Mouse (Mus musculus): ENCODE measurements at regions not wholly inside any gene's neighbourhood (a gene's known extent, or its start where the extent isn't known, plus 50 kb on each side); places are given as distances from the start of the nearest gene placed in this dataset.
A peak's percentile ranks its signal among the peaks of the same experiment; 100 is the strongest.
"Not testable (repeated sequence)": the region's sequence is repeated elsewhere in the genome, so short reads cannot be mapped to it uniquely, and the experiment has no call there.

GRCm38 (mm10) chr9:41413091-41413490 is 251.6 kb upstream of the Ubash3b start:
- DNase-seq; intact Hi-C loops (cut with DNase I): not testable (repeated sequence)

GRCm38 (mm10) chr9:41412174-41412757 is 250.8 kb upstream of the Ubash3b start:
- no peak for DNase-seq
- intact Hi-C loops (cut with DNase I): no loop called here

- intact Hi-C loops (cut with DNase I): no loop called here
- DNase-seq: no peak
Measured at GRCm38 (mm10) chr9:41408301-41408700, 246.8 kb upstream of the Ubash3b start.

- intact Hi-C loops (cut with DNase I): no loop called here
- no peak for DNase-seq
Measured at GRCm38 (mm10) chr9:41407078-41407477, 245.6 kb upstream of the Ubash3b start.

GRCm38 (mm10) chr9:41402942-41403341 is 241.4 kb upstream of the Ubash3b start:
- no peak for DNase-seq
- intact Hi-C loops (cut with DNase I): no loop called here

GRCm38 (mm10) chr9:41400950-41401349 is 239.5 kb upstream of the Ubash3b start:
- intact Hi-C loops (cut with DNase I): no loop called here
- no peak for DNase-seq

GRCm38 (mm10) chr9:41395471-41395870 is 234.0 kb upstream of the Ubash3b start:
- no peak for DNase-seq
- intact Hi-C loops (cut with DNase I): no loop called here

- intact Hi-C loops (cut with DNase I): loop anchor here (2.0 kb wide), 1 partner anchor 163 kb away; no protein-coding TSS in a partner anchor
- no peak for DNase-seq
Measured at GRCm38 (mm10) chr9:41391591-41392320, 230.3 kb upstream of the Ubash3b start.

- intact Hi-C loops (cut with DNase I): loop anchor here (5.0 kb wide), 1 partner anchor 83 kb away; no protein-coding TSS in a partner anchor
- no peak for DNase-seq
Measured at GRCm38 (mm10) chr9:41379283-41379682, 217.8 kb upstream of the Ubash3b start.

GRCm38 (mm10) chr9:41378627-41379231 is 217.2 kb upstream of the Ubash3b start:
- DNase-seq: no peak
- intact Hi-C loops (cut with DNase I): loop anchor here (5.0 kb wide), 1 partner anchor 84 kb away; no protein-coding TSS in a partner anchor

- DNase-seq: peak in 1 of 2 experiments; percentile 10
- intact Hi-C loops (cut with DNase I): loop anchor here (5.0 kb wide), 1 partner anchor 84 kb away; no protein-coding TSS in a partner anchor
Measured at GRCm38 (mm10) chr9:41377701-41378626, 216.5 kb upstream of the Ubash3b start.

- intact Hi-C loops (cut with DNase I): loop anchor here (5.0 kb wide), 1 partner anchor 85 kb away; no protein-coding TSS in a partner anchor
- peak in 1 of 2 experiments; percentile 21 for DNase-seq
Measured at GRCm38 (mm10) chr9:41376948-41377700, 215.6 kb upstream of the Ubash3b start.

- intact Hi-C loops (cut with DNase I): loop anchor here (5.0 kb wide), 1 partner anchor 86 kb away; no protein-coding TSS in a partner anchor
- peak; percentile 73 to 76 for DNase-seq
Measured at GRCm38 (mm10) chr9:41375984-41376651, 214.6 kb upstream of the Ubash3b start.

- DNase-seq: no peak
- intact Hi-C loops (cut with DNase I): loop anchor here (5.0 kb wide), 1 partner anchor 87 kb away; no protein-coding TSS in a partner anchor
Measured at GRCm38 (mm10) chr9:41374591-41375481, 213.3 kb upstream of the Ubash3b start.

- DNase-seq: no peak
- intact Hi-C loops (cut with DNase I): no loop called here
Measured at GRCm38 (mm10) chr9:41366405-41366804, 204.9 kb upstream of the Ubash3b start.

- intact Hi-C loops (cut with DNase I): no loop called here
Measured at GRCm38 (mm10) chr9:41365251-41365650, 203.8 kb upstream of the Ubash3b start.

GRCm38 (mm10) chr9:41364442-41365250 is 203.1 kb upstream of the Ubash3b start:
- no peak for DNase-seq
- intact Hi-C loops (cut with DNase I): no loop called here

More at GRCm38 (mm10) chr9:41365251-41365650, 203.8 kb upstream of the Ubash3b start:
- no peak for DNase-seq

All from heart, postnatal 10 days (tissue).